Mouse (Mus musculus) G1E (cell line): Measurements from ENCODE around the gene Olfm4.

ENCODE experiments used
- CTCF ChIP-seq: IDR thresholded peaks from 2 replicates; pipeline ENCODE4 v1.5.1; 2012; ENCODE audit warnings: low read depth, low read length, inconsistent platforms, mixed read lengths
- TAL1 ChIP-seq: conservative IDR thresholded peaks from 2 replicates; pipeline ENCODE4 v1.6.1; 2012; ENCODE audit warnings: low read depth, low read length, inconsistent platforms, mixed read lengths

DNA sequence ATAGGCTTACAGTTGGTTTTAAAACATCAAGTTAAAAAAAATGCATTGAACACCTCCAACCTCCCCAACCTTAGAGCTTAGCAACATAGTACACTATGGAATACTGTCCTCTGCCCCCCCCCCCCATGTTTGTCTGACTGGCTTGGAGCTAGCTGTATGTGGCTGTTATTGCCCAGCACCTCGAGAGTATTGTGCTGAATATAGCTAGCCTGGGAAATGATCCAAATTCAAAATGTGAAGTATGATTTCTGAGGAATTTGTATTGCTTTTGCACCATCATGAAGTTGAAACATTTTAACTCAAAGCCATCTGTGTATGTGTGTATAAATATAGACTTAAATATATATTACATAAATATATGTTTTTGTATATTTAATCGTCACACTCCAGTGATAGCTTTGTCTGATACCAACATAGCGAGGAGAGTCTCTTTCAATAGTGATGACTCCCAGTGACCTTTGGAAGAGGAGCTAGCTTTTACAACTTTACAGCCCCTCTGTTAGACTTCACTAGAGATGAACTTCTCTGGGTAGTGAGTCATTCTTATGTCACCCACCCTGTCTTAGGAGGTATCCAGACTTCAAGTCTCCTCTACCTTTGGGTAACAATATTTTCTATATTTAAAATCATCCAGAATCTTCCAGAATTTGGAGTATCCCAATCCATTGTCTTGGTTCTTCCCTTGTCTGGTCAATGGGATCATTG lies 45.6 kb downstream of the Olfm4 start:
- TF ChIP-seq CTCF (no peak), TAL1 (no peak)
